Mouse (Mus musculus): Measurements from ENCODE around the gene Nmb. TPM values are rescaled to one million over a fixed set of nuclear protein-coding genes. Genes with fewer than 3 reads are reported as not detected.

Nmb gene
- polyA plus RNA-seq, 1 experiment from 2014 or later = 7.7 TPM

DNA sequence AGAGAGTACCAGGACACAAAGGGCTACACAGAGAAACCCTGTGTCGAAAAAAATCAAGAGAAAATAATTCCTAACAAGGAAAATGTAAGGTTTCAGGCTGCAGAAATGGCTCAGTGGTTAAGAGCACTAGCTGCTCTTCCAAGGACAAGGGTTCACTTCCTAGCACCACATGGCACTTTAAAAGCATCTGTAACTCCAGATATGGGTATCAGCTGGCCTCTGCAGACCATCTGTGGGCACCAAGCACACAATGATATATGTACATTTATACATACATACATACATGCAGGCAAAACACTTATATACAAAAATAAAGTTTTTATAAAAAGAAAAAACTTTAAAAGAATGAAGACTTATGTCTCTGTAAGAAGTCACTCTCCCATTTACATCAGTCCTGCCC lies 31.0 kb upstream of the Nmb start:
- Histone ChIP-seq H3K4me1 (ENCODE audit: control insufficient read depth, insufficient read depth, low read length) (no peaks in the 10 kb centered on the region), H3K27ac (replicated peaks; ENCODE audit: low read depth, low read length) (no peak overlapping the region), H3K9me3 (ENCODE audit: control insufficient read depth, low read length) (no peaks in the 10 kb centered on the region), H3K4me3 (ENCODE audit: low read depth, low read length) (no peak overlapping the region), H3K36me3 (ENCODE audit: control insufficient read depth, insufficient read depth, low read length) (peaks cover 30% of the 10 kb centered on the region), H3K9ac (ENCODE audit: low read depth, low read length) (no peak overlapping the region), H3K27me3 (replicated peaks; ENCODE audit: control insufficient read depth, insufficient read depth, low read length) (no peaks in the 10 kb centered on the region), H3K4me2 (ENCODE audit: low read depth, low read length) (no peak overlapping the region)
- ATAC-seq (ENCODE audit: low read depth) = no peak
- DNase-seq (ENCODE audit: low spot score) = no peak
- 100% methylated on average over 1 of the region's 1 CpGs for WGBS

DNA sequence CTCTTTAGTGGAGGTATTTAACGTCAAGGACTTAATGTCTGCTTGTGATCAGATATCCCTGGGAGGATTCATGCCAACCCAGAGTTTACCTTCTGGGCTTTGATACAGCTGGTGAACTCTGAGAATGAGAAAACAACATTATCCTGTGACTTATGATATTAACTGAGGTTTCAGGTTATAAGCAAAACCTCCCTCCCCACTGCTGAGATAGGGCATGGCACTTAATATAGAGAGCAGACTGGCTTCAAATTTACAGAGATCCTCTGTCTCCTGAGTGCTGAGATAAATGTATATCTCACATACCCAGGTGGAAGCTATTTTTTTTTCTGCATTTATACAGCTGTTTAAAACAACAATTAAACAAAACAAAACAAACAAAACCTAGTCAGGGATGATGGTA lies 27.9 kb upstream of the Nmb start:
- H3K4me1 ChIP-seq (ENCODE audit: control insufficient read depth, insufficient read depth, low read length) = no peaks in the 10 kb centered on the region
- 79% methylated on average over 1 of the region's 1 CpGs for WGBS
- no peak overlapping the region for H3K9ac ChIP-seq (ENCODE audit: low read depth, low read length)
- H3K27me3 ChIP-seq (replicated peaks; ENCODE audit: control insufficient read depth, insufficient read depth, low read length) = no peaks in the 10 kb centered on the region
- no peak for DNase-seq (ENCODE audit: low spot score)
- peaks cover 32% of the 10 kb centered on the region for H3K36me3 ChIP-seq (ENCODE audit: control insufficient read depth, insufficient read depth, low read length)
- H3K9me3 ChIP-seq (ENCODE audit: control insufficient read depth, low read length) = no peaks in the 10 kb centered on the region
- no peak for ATAC-seq (ENCODE audit: low read depth)
- no peak overlapping the region for H3K4me3 ChIP-seq (ENCODE audit: low read depth, low read length)
- no peak overlapping the region for H3K4me2 ChIP-seq (ENCODE audit: low read depth, low read length)
- H3K27ac ChIP-seq (replicated peaks; ENCODE audit: low read depth, low read length) = no peak overlapping the region

DNA sequence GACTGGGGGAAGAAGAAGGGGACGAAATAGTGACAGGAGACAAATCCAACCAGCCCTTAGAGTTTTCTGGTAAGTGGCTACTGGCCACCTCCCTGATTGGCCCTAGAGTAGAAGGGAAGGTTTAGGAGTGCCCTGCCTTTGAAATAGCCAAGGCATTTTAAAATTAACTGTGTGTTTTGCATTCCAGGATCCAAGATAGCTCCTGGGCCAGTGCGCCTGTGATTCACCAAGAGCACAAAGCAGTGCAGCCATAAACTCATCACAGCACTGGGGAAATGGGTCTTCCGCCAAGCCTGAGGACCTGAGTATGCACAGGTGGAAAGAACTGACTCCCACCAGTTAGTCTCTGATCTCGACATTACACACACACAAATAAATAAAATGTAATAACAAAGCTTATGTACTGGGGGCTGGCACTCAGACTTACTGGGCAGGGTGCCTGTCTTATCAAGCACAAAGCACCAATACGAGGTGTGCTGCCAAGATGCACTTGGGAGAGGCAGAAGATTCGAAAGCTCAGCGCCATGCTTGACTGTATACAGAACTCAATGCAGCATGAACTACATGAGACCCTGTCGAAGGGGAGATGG lies 26.8 kb upstream of the Nmb start:
- H3K4me1 ChIP-seq (ENCODE audit: control insufficient read depth, insufficient read depth, low read length) = no peaks in the 10 kb centered on the region
- H3K4me2 ChIP-seq (ENCODE audit: low read depth, low read length) = no peak overlapping the region
- H3K27me3 ChIP-seq (replicated peaks; ENCODE audit: control insufficient read depth, insufficient read depth, low read length) = no peaks in the 10 kb centered on the region
- no peak overlapping the region for H3K27ac ChIP-seq (replicated peaks; ENCODE audit: low read depth, low read length)
- 93% methylated on average over 8 of the region's 8 CpGs for WGBS
- DNase-seq (ENCODE audit: low spot score) (no peak), ATAC-seq (ENCODE audit: low read depth) (no peak)
- H3K9ac ChIP-seq (ENCODE audit: low read depth, low read length) = no peak overlapping the region
- no peaks in the 10 kb centered on the region for H3K9me3 ChIP-seq (ENCODE audit: control insufficient read depth, low read length)
- no peak overlapping the region for H3K4me3 ChIP-seq (ENCODE audit: low read depth, low read length)
- peaks cover 40% of the 10 kb centered on the region for H3K36me3 ChIP-seq (ENCODE audit: control insufficient read depth, insufficient read depth, low read length)

DNA sequence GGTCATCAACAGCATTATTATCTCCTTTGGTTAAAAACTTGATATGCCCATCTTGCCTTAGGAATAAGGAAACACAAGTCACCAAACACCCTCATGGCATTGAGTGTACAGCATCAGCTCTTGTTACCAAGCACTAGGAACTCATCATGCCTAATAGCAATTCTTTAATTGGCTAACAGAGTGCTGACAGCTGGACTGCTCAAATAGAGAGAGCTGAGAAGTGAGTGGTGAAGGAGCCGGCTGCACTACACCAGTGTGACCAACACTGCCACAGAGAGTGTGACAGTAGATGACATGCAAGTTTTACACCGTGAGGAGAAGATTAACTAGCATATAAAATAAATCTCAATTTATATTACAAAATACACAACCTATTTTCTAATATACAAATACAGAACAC lies 18.3 kb upstream of the Nmb start:
- H3K27me3 ChIP-seq (replicated peaks; ENCODE audit: control insufficient read depth, insufficient read depth, low read length) = no peaks in the 10 kb centered on the region
- no peak overlapping the region for H3K27ac ChIP-seq (replicated peaks; ENCODE audit: low read depth, low read length)
- H3K4me1 ChIP-seq (ENCODE audit: control insufficient read depth, insufficient read depth, low read length) = no peaks in the 10 kb centered on the region
- peaks cover 69% of the 10 kb centered on the region for H3K36me3 ChIP-seq (ENCODE audit: control insufficient read depth, insufficient read depth, low read length)
- 90% methylated on average over 2 of the region's 2 CpGs for WGBS
- no peak for ATAC-seq (ENCODE audit: low read depth)
- no peak overlapping the region for H3K4me3 ChIP-seq (ENCODE audit: low read depth, low read length)
- H3K9ac ChIP-seq (ENCODE audit: low read depth, low read length) = no peak overlapping the region
- DNase-seq (ENCODE audit: low spot score) = no peak
- H3K9me3 ChIP-seq (ENCODE audit: control insufficient read depth, low read length) = no peaks in the 10 kb centered on the region
- no peak overlapping the region for H3K4me2 ChIP-seq (ENCODE audit: low read depth, low read length)

DNA sequence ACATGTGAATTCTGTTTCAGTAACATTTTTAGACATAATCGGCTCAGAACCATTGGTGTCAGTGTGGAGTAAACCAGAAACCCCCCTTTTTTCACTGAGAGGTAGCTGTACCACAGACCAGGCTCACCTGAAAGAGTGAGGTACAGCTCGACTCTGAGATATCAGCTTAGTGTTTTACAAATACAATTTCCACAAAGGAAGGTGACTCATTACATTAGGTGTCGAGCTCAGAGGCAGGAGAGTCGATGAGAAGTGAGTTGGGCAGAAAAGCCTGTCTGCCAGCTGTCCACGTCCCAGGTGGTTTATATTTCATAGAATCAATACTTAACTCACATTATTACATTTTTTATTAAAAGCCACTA lies 14.8 kb upstream of the Nmb start:
- Histone ChIP-seq H3K27me3 (replicated peaks; ENCODE audit: control insufficient read depth, insufficient read depth, low read length) (no peaks in the 10 kb centered on the region), H3K4me1 (ENCODE audit: control insufficient read depth, insufficient read depth, low read length) (no peaks in the 10 kb centered on the region), H3K27ac (replicated peaks; ENCODE audit: low read depth, low read length) (no peak overlapping the region), H3K9ac (ENCODE audit: low read depth, low read length) (no peak overlapping the region), H3K4me2 (ENCODE audit: low read depth, low read length) (no peak overlapping the region), H3K36me3 (ENCODE audit: control insufficient read depth, insufficient read depth, low read length) (peaks cover 72% of the 10 kb centered on the region), H3K9me3 (ENCODE audit: control insufficient read depth, low read length) (no peaks in the 10 kb centered on the region), H3K4me3 (ENCODE audit: low read depth, low read length) (no peak overlapping the region)
- DNase-seq (ENCODE audit: low spot score) (no peak), ATAC-seq (ENCODE audit: low read depth) (no peak)
- 81% methylated on average over 5 of the region's 5 CpGs for WGBS

DNA sequence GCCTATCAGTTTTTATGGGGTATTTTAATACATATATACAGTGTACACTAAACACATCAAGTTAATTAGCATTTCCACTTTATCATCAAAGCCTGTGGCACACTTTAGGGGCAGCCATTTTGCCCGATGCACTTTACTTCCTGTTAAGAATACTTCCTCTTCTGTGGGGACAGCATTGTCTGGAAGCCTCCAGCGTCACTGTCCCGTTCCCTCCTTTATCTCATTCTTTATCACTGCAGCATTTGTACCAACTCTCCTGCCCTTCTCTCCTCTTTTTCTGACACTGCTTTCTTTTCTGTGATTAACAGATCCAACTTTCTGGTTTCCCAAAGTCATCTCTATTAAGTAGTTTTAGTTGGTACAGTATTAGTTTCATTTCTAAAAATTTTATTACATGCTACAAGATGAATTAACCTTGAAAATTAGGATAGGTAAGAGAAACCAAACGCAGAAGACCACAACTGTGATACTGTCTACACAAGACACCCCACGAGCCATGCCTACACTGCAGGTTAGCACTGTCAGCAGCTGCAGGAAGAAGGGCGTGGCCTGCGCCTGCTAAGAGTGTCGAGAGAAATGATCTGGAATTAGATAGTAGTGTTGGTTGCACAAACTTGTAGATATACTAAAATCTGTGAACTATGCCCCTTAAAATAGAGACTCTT lies 14.2 kb upstream of the Nmb start:
- H3K36me3 ChIP-seq (ENCODE audit: control insufficient read depth, insufficient read depth, low read length) = peaks cover 72% of the 10 kb centered on the region
- no peaks in the 10 kb centered on the region for H3K4me1 ChIP-seq (ENCODE audit: control insufficient read depth, insufficient read depth, low read length)
- H3K27me3 ChIP-seq (replicated peaks; ENCODE audit: control insufficient read depth, insufficient read depth, low read length) = no peaks in the 10 kb centered on the region
- DNase-seq (ENCODE audit: low spot score) (no peak), ATAC-seq (ENCODE audit: low read depth) (no peak)
- no peaks in the 10 kb centered on the region for H3K9me3 ChIP-seq (ENCODE audit: control insufficient read depth, low read length)
- WGBS = 81% methylated on average over 8 of the region's 8 CpGs
- H3K4me2 ChIP-seq (ENCODE audit: low read depth, low read length) = no peak overlapping the region
- H3K9ac ChIP-seq (ENCODE audit: low read depth, low read length) = no peak overlapping the region
- H3K4me3 ChIP-seq (ENCODE audit: low read depth, low read length) = no peak overlapping the region
- H3K27ac ChIP-seq (replicated peaks; ENCODE audit: low read depth, low read length) = no peak overlapping the region

DNA sequence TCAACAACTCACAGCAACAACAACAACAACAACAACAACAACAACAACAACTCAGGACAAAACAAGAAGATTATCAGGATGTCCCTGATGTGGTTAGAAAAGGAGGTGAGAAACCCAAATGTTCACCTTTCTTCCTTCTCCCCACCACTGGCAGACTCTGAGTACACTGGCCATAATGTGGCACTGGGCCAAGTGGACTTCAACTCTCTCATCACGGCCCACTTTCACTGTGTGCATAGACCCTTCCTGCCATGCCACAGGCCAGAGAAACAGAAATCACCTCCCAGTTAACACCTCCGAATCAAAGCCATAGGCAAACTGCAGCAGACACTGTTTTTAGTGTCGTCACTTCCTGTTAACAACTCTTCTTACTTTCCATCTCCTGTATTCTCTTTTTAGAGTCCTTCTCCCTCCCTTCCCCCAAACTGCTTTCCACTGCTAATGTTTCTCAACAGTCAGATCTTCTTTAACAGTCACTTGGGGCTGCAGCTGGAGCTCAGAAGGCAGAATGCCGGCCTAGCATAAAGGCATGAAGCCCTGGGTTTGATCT lies 13.1 kb upstream of the Nmb start:
- ATAC-seq (ENCODE audit: low read depth) = no peak
- no peaks in the 10 kb centered on the region for H3K9me3 ChIP-seq (ENCODE audit: control insufficient read depth, low read length)
- DNase-seq (ENCODE audit: low spot score) = no peak
- H3K4me1 ChIP-seq (ENCODE audit: control insufficient read depth, insufficient read depth, low read length) = no peaks in the 10 kb centered on the region
- H3K36me3 ChIP-seq (ENCODE audit: control insufficient read depth, insufficient read depth, low read length) = peaks cover 80% of the 10 kb centered on the region
- no peaks in the 10 kb centered on the region for H3K27me3 ChIP-seq (replicated peaks; ENCODE audit: control insufficient read depth, insufficient read depth, low read length)
- WGBS = 82% methylated on average over 4 of the region's 4 CpGs
- no peak overlapping the region for H3K27ac ChIP-seq (replicated peaks; ENCODE audit: low read depth, low read length)
- H3K4me3 ChIP-seq (ENCODE audit: low read depth, low read length) = no peak overlapping the region
- H3K4me2 ChIP-seq (ENCODE audit: low read depth, low read length) = no peak overlapping the region
- H3K9ac ChIP-seq (ENCODE audit: low read depth, low read length) = no peak overlapping the region

DNA sequence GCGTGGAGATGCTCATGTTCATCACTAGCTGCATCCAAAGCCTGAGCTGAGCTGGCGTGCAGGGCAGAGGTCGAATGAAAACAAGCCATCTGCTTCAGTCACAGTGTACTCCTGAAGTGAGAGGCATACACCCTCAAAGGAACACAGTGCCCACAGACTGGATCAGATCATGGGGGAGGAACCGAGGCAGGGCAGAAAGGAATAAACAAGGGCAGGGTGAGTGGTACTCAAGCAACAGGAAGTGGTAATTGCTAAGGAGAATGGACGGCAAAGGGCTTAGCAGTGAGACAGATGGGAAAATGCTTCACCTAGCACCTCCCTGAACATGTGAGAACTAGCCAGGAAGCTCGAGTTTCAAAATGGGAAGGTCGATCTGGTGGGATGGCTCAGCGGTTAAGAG lies 7.6 kb upstream of the Nmb start:
- no peak overlapping the region for H3K9ac ChIP-seq (ENCODE audit: low read depth, low read length)
- no peak overlapping the region for H3K4me2 ChIP-seq (ENCODE audit: low read depth, low read length)
- H3K4me3 ChIP-seq (ENCODE audit: low read depth, low read length) = no peak overlapping the region
- peaks cover 73% of the 10 kb centered on the region for H3K36me3 ChIP-seq (ENCODE audit: control insufficient read depth, insufficient read depth, low read length)
- H3K9me3 ChIP-seq (ENCODE audit: control insufficient read depth, low read length) = no peaks in the 10 kb centered on the region
- no peaks in the 10 kb centered on the region for H3K4me1 ChIP-seq (ENCODE audit: control insufficient read depth, insufficient read depth, low read length)
- H3K27ac ChIP-seq (replicated peaks; ENCODE audit: low read depth, low read length) = no peak overlapping the region
- no peaks in the 10 kb centered on the region for H3K27me3 ChIP-seq (replicated peaks; ENCODE audit: control insufficient read depth, insufficient read depth, low read length)
- WGBS = 78% methylated on average over 8 of the region's 8 CpGs
- no peak for ATAC-seq (ENCODE audit: low read depth)
- DNase-seq (ENCODE audit: low spot score) = no peak

DNA sequence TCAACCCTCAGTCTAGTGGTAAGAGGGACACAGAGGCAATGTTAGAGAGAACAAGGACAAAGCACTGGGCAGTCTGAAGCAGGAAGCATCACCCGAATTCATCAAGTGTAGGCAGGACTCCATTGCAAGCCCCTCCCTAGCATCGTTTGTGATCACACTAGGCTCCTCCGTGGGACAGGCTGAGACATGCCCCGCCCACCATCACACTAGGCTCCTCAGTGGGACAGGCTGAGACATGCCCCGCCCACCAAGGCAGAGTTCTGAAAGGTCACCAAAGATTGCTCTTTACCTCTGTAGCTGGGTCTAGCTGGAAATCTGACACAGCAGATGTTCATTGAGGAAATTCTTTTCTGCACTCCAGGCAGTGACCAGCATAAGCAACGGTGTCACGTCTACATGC lies 6.2 kb upstream of the Nmb start:
- no peak overlapping the region for H3K9ac ChIP-seq (ENCODE audit: low read depth, low read length)
- H3K36me3 ChIP-seq (ENCODE audit: control insufficient read depth, insufficient read depth, low read length) = peaks cover 68% of the 10 kb centered on the region
- H3K27me3 ChIP-seq (replicated peaks; ENCODE audit: control insufficient read depth, insufficient read depth, low read length) = no peaks in the 10 kb centered on the region
- H3K9me3 ChIP-seq (ENCODE audit: control insufficient read depth, low read length) = no peaks in the 10 kb centered on the region
- H3K4me2 ChIP-seq (ENCODE audit: low read depth, low read length) = no peak overlapping the region
- ATAC-seq (ENCODE audit: low read depth) (no peak), DNase-seq (ENCODE audit: low spot score) (peak; percentile 15)
- WGBS = 74% methylated on average over 7 of the region's 7 CpGs
- H3K4me1 ChIP-seq (ENCODE audit: control insufficient read depth, insufficient read depth, low read length) = no peaks in the 10 kb centered on the region
- H3K27ac ChIP-seq (replicated peaks; ENCODE audit: low read depth, low read length) = no peak overlapping the region
- H3K4me3 ChIP-seq (ENCODE audit: low read depth, low read length) = no peak overlapping the region

Data from embryonic facial prominence, embryonic 14.5 days (tissue).